Mouse (Mus musculus) testis, adult 2 months (tissue): ENCODE results near the gene Slc35g2.

Source experiments
- CTCF ChIP-seq: fragments of 200-500 bp; IDR thresholded peaks from 2 replicates; pipeline ENCODE4 v1.5.1; 2012; ENCODE audit warnings: low read depth, mild to moderate bottlenecking, inconsistent platforms, low read length, moderate library complexity; ENCODE audit not compliant: control insufficient read depth, insufficient read depth, insufficient replicate concordance
- POLR2A ChIP-seq: fragments of 200-500 bp; IDR thresholded peaks from 2 replicates; pipeline ENCODE4 v1.6.1; 2012; ENCODE audit warnings: low read depth, mild to moderate bottlenecking, inconsistent platforms, low read length, moderate library complexity; ENCODE audit not compliant: control insufficient read depth

GRCm38 (mm10) chr9:100573942-100574341 is 3.1 kb upstream of the Slc35g2 start:
- TF ChIP-seq CTCF (no peak), POLR2A (no peak)
